Mouse (Mus musculus) neural tube, embryonic 12.5 days (tissue): ENCODE measurements around the gene Gm21958. TPM values are rescaled to one million over a fixed set of nuclear protein-coding genes. Genes with fewer than 3 reads are reported as not detected.

ENCODE experiments used
- ATAC-seq: fragments of 200-750 bp; cut with Nextera tagmentation; 2 replicates; pipeline ENCODE4 v1.8.0; 2017; ENCODE audit warnings: low read depth, mild to moderate bottlenecking, moderate TSS enrichment, moderate library complexity; ENCODE audit not compliant: low FRiP score
- H3K27ac ChIP-seq: fragments of 300-500 bp; sonication (generic); 2 replicates; pipeline ENCODE4 v1.5.1; 2016
- H3K27me3 ChIP-seq: fragments of 300-500 bp; sonication (generic); replicated peaks from 2 replicates; pipeline ENCODE4 v1.6.1; 2016; ENCODE audit warnings: mild to moderate bottlenecking
- H3K36me3 ChIP-seq: fragments of 300-500 bp; sonication (generic); 2 replicates; pipeline ENCODE4 v1.6.1; 2016; ENCODE audit warnings: mild to moderate bottlenecking
- H3K4me1 ChIP-seq: fragments of 300-500 bp; sonication (generic); 2 replicates; pipeline ENCODE4 v1.6.1; 2016
- H3K4me2 ChIP-seq: fragments of 300-500 bp; sonication (generic); replicated peaks from 2 replicates; pipeline ENCODE4 v1.6.1; 2016; ENCODE audit warnings: mild to moderate bottlenecking
- H3K4me3 ChIP-seq: fragments of 300-500 bp; sonication (generic); 2 replicates; pipeline ENCODE4 v1.5.1; 2016
- H3K9ac ChIP-seq: fragments of 300-500 bp; sonication (generic); 2 replicates; pipeline ENCODE4 v1.6.1; 2016; ENCODE audit warnings: mild to moderate bottlenecking
- H3K9me3 ChIP-seq: fragments of 300-500 bp; sonication (generic); 2 replicates; pipeline ENCODE4 v1.6.1; 2016; ENCODE audit warnings: mild to moderate bottlenecking
- WGBS: fragments of 180-500 bp; shearing (Covaris S2); methylation state at CpG from one replicate; pipeline ENCODE4 v1.1.7; 2016; 5-methylcytosine and 5-hydroxymethylcytosine counted together
- polyA plus RNA-seq: library from polyadenylated mRNA; unstranded; fragments of >200 nt; fragmentation: Nextera tagmentation; extraction: Ambion mirVana; gene quantifications from 2 replicates; pipeline ENCODE4 v1.2.1, GENCODE M21; 2016

Gene Gm21958
- polyA plus RNA-seq, 1 experiment from 2014 or later: not detected

DNA sequence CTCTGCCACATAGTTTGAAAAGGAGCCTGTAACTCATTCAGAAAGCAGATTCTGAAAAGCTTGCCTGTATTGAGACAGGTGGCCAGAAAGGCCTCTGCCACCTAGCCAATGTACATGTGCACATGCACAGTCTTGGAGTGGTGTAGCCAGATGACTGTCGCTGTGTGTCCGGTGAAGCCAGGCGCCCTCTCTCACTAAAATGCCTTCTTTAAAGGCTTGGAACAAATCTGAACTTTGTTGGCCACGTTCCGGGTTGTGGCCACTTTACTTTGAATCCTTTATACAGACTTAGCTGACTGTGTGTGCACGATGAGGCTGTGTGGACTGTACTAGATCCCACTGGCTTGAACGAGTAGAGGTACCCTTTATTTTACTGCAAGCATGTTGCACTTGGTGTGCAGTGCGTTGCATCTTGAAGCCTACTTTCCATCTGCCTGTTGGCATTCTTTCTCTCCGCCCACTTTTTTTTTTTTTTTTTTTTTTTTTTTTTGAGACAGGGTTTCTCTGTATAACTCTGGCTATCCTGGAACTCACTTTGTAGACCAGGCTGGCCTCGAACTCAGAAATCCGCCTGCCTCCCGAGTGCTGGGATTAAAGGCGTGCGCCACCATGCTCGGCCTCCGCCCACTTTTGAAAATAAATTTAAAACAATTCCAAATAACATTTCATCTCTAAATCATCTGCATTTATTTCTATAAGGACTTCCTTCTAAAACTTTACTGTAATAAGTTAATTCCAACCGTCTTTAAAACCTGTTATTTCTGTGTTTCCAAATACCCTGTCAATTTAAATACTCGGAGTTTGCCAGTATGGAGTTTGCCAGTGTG, 22.2 kb upstream of the Gm21958 start:
- Histone ChIP-seq H3K27me3 (no peaks in the 10 kb centered on the region), H3K4me2 (peak overlapping the region; percentile 85), H3K4me3 (peak overlapping the region; percentile 88), H3K4me1 (peaks cover 13% of the 10 kb centered on the region), H3K36me3 (peaks cover 29% of the 10 kb centered on the region), H3K27ac (no peak overlapping the region), H3K9me3 (no peaks in the 10 kb centered on the region), H3K9ac (peak overlapping the region; percentile 86)
- WGBS: 59% methylated on average over 18 of the region's 18 CpGs
- ATAC-seq: 0 out of 2 replicates have a peak, but pooled peaks have one; percentile 14

DNA sequence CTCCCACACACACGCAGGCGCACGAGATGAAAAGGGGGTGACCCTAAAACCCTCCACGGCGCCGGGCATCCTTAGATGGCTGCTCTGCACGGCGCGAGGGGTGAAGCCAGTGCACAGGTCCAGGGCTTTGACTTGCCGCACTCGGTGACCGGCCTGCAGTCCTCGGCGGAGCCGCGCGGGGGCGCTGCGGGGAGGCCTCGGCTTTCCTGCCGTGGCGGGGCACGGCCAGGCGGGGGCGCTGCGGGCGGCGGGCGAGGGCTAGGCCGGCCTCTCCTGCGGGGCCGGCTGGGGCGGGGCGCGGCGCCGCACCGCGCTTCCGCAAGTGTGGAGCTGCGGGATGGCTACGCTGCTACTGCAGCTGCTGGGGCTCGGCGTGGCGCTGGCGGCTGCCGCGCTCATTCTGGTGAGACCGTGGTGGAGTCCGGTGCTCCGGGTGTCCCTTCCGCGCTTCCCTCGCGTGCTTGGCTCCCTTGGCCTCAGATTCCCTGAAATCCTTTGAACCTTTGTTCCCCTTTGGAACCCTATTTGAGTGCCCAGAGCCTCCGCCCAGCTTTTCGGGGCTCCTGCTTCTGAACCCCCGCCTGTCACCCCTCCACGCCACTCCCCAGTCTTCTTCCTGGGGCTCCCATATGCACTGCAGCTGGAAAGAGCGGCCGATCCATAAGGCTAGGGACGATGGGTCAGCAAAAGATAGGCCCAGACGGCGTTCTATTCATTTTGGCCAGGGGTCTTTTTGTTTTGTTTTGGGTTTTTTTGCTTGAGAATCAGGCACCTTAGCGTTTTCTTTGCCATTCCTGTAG, 21.3 kb upstream of the Gm21958 start, which contains the start of the genes Exosc8 and Alg5:
TSS of gene Exosc8 (minus strand) at position 147 of the 800 bp plus-strand sequence.
TSS of gene Alg5 (plus strand) at position 293 of the 800 bp plus-strand sequence.
- under 1% methylated on average over 65 of the region's 65 CpGs for WGBS

DNA sequence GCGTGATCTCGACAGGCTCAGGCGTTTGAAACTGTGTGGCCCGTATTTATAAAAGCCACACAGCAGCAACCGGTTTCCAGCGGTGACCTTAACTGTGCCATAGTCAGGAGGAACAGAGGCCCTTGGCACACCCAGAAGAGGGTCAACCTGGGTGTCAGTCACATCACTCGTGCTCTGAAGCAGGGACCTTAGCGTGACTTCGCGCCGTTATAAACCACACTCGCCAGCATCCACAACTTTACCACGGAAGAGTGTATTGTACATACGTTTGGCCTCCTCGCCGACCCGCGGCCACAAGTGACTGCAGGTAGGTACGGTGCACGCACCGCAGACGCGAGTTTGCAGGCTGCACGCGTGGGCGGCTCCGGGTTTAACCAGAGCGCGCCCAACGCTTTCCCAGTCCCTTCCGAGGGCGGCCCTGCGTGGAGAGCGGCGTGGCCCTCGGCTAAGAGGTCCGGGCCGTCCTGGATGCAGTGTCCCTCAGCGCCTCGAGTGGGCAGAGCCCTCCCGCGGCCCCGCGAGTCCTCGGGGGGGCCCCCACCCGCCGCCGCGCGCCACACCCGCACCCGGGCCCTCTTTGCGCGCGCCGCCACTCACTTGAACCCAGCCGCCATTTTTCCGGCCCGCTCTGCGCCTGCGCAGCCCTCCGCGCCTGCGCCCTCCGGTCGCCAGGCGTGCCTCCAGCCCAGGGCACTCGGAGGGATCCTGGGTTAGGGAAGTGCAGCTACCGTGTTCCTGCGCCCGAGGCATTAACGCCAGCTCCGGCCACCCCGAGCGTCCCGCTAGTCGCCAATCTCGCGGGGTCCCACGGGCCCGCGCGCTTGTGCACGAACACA, 20.5 kb upstream of the Gm21958 start:
- Histone ChIP-seq H3K9me3 (no peaks in the 10 kb centered on the region), H3K4me2 (peak overlapping the region; percentile 85), H3K9ac (peak overlapping the region; percentile 86), H3K36me3 (peaks cover 27% of the 10 kb centered on the region), H3K4me3 (peak overlapping the region; percentile 88), H3K27ac (peak overlapping the region; percentile 96), H3K4me1 (peaks cover 13% of the 10 kb centered on the region), H3K27me3 (no peaks in the 10 kb centered on the region)
- WGBS: under 1% methylated on average over 77 of the region's 84 CpGs
- peak; percentile 95 for ATAC-seq

More for the DNA sequence above, 21.3 kb upstream of the Gm21958 start, which contains the start of the genes Exosc8 and Alg5:
- peak; percentile 95 for ATAC-seq
- Histone ChIP-seq H3K36me3 (peaks cover 25% of the 10 kb centered on the region), H3K27me3 (no peaks in the 10 kb centered on the region), H3K9me3 (no peaks in the 10 kb centered on the region), H3K9ac (peak within 1 kb of the TSS; percentile 86), H3K4me3 (peak within 1 kb of the TSS; percentile 88), H3K4me2 (peak within 1 kb of the TSS; percentile 85), H3K4me1 (peaks cover 13% of the 10 kb centered on the region), H3K27ac (peak within 1 kb of the TSS; percentile 96)

DNA sequence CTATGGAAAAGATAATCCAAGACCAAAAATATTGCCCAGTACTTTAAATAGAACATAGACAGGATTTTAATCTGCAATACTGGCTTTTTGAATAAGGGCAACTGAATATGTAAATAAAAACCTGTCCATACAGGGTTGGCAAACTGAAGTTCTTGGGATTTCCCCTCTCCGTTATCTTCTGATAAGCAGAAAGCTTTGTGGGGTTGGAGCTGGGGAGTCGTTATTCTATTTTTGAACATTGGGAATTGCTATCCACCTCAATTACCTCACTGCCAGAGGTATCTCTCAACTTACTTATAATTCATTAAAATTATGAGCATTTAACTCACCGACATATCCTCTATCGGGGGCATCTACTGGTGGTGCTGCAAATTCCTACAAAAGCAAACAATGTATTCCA, 18.2 kb upstream of the Gm21958 start:
- H3K9ac ChIP-seq: no peak overlapping the region
- 92% methylated on average over 4 of the region's 4 CpGs for WGBS
- no peak overlapping the region for H3K27ac ChIP-seq
- H3K4me3 ChIP-seq: no peak overlapping the region
- H3K36me3 ChIP-seq: peaks cover 41% of the 10 kb centered on the region
- no peaks in the 10 kb centered on the region for H3K27me3 ChIP-seq
- H3K4me2 ChIP-seq: no peak overlapping the region
- H3K4me1 ChIP-seq: peaks cover 13% of the 10 kb centered on the region
- no peaks in the 10 kb centered on the region for H3K9me3 ChIP-seq
- no peak for ATAC-seq

DNA sequence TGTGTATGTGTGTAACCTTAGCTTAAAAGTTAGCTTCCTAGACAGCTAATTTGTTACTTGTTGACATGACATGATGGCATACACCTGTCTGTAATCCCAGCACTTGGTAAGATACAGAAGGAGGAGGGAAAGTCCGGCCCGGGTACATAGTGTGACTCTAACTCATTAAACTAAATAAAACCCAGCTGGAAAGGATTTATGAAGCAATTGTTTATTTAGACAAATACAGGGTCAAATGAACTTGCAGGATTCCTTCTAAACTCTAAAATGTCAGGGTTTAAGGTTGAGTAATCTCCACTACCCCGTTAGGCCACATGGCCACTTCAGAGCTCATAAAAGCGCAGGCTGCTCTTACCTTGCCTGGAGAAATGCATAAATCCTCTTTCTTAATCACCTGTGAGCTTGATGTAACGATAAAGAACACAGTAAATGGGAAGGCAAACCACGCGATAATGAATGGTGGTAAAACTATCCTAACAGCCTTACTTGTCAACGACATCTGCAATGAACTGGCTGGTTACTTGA, 17.5 kb upstream of the Gm21958 start:
- Histone ChIP-seq H3K27me3 (no peaks in the 10 kb centered on the region), H3K9me3 (no peaks in the 10 kb centered on the region), H3K9ac (no peak overlapping the region), H3K4me3 (no peak overlapping the region), H3K36me3 (peaks cover 47% of the 10 kb centered on the region), H3K4me2 (no peak overlapping the region), H3K4me1 (peaks cover 13% of the 10 kb centered on the region), H3K27ac (no peak overlapping the region)
- 81% methylated on average over 8 of the region's 8 CpGs for whole genome bisulfite sequencing
- ATAC-seq: no peak

DNA sequence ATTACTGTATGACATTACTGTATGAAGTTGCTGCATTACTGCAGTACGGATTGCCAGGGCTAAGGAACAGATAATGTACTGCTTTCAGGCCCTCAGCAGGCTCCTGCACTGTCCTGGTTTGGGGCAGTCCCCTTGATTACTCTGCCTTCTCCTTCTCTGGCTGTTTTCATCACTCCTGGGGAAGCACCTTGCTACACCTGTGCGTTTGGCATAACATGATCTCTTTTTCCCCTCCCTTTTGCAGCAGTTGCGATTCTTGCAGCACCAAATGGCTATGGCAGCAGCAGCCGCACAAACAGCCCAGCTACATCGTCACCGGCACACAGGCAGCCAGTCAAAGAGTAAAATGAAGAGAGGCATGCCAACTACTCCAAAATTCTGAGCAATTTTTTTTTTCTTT, 13.9 kb upstream of the Gm21958 start:
- Histone ChIP-seq H3K4me2 (no peak overlapping the region), H3K9me3 (no peaks in the 10 kb centered on the region), H3K4me3 (no peak overlapping the region), H3K27me3 (no peaks in the 10 kb centered on the region), H3K27ac (no peak overlapping the region), H3K4me1 (peaks cover 2% of the 10 kb centered on the region; the same call in 1 of the 2 replicates), H3K36me3 (peaks cover 57% of the 10 kb centered on the region), H3K9ac (no peak overlapping the region)
- WGBS: 89% methylated on average over 6 of the region's 6 CpGs
- ATAC-seq: no peak

DNA sequence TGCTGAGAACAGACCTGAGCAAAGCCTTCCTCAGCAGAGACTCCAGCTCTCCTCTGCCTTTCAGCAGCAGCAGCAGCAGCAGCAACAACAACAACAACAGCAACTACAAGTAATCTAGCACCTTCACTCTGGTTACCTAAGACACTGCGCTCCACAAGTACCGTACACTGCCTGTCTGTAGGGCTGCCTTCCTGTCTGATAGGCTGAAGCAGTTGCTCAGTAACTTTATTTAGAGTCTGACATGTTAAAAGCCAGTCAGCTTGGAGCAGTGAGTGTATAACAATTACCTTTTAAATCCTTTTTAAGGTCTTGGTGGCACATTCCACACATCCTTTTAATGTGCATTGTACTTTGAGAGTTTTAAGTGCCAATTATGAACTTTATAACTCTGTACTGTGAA, 13.4 kb upstream of the Gm21958 start:
- Histone ChIP-seq H3K4me1 (no peaks in the 10 kb centered on the region), H3K9me3 (no peaks in the 10 kb centered on the region), H3K9ac (no peak overlapping the region), H3K27ac (no peak overlapping the region), H3K27me3 (no peaks in the 10 kb centered on the region), H3K4me3 (no peak overlapping the region), H3K4me2 (no peak overlapping the region), H3K36me3 (peaks cover 62% of the 10 kb centered on the region)
- no peak for ATAC-seq
- WGBS: 97% methylated on average over 2 of the region's 2 CpGs

DNA sequence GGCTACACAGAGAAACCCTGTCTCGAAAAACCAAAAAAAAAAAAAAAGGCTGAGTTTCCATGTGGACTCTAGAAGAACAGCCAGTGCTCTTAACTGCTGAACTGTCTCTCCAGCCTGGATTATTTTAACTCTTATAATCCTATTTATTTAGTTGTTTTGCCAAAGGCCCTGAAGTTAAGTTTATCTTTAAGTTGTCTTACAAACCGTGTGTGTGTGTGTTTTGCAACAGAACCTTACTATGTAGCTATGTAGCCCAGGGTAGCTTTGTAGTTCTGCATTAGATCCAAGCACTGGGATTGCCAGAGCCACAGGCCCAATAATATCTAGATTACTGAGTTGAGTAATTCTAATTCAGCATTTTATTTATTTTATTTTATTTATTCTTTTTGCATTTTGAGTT, 11.2 kb upstream of the Gm21958 start:
- no peaks in the 10 kb centered on the region for H3K27me3 ChIP-seq
- no peak overlapping the region for H3K4me3 ChIP-seq
- ATAC-seq: no peak
- no peaks in the 10 kb centered on the region for H3K9me3 ChIP-seq
- H3K36me3 ChIP-seq: peaks cover 67% of the 10 kb centered on the region
- WGBS: 81% methylated on average over 2 of the region's 2 CpGs
- no peak overlapping the region for H3K9ac ChIP-seq
- no peaks in the 10 kb centered on the region for H3K4me1 ChIP-seq
- no peak overlapping the region for H3K27ac ChIP-seq
- H3K4me2 ChIP-seq: no peak overlapping the region

DNA sequence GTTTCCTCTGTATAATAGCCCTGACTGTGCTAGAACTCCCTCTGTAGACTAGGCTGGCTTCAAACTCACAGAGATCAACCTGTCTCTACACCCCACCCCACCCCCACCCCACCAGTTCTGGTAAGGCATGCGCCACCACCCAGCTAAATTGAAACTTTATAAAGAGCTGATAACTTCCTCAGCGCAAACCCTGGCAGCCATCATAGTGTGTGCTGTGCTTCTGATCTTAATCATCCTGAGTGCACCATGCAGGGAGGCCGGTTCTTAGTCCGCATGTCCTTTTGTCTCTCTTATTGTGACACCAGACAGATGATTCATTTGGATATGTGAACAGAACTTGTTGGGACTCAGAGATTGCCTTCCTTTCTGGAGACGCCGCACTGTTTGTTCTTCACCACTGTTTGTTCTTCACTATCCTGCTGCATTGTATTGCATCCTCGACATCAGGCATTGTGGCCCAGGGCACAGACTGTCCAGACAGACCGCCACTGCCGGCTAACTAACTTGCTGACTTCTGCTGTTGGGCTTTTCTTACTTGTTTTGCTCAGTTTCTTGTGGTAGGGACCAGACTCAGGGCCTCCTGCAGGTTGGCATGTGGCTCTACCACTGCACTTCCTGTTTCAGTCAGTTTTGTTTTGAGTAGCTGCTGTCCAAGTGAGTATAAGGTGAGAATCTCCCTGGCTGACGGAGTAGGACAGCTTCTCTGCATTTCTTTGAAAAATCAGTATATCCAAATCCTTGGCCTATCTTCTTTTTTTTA, 9.8 kb upstream of the Gm21958 start:
- Histone ChIP-seq H3K27ac (no peak overlapping the region), H3K4me3 (no peak overlapping the region), H3K4me1 (no peaks in the 10 kb centered on the region), H3K9me3 (no peaks in the 10 kb centered on the region), H3K9ac (no peak overlapping the region), H3K36me3 (peaks cover 55% of the 10 kb centered on the region), H3K4me2 (no peak overlapping the region), H3K27me3 (no peaks in the 10 kb centered on the region)
- no peak for ATAC-seq
- WGBS: 91% methylated on average over 10 of the region's 10 CpGs

DNA sequence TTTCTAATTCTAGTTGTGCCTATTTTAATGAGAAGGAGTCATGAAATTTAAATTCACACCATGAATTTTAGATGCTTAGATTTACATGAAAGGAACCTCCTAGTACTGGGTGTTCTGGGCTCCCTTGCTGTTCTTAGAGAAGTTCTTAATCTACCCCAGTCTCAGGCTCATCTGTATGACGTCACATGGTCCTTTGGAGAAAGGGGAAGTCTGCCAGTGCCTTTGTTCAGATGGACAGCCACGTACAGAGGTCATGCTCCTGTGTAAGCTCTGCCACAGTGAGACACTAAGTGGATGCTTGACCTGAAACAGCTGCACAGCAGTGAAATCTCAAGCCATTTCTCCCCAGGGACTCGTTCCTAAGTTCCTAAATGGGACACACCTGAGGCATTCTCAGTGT, 4.8 kb upstream of the Gm21958 start:
- WGBS: 60% methylated on average over 3 of the region's 3 CpGs
- Histone ChIP-seq H3K9ac (no peak overlapping the region), H3K4me3 (no peak overlapping the region), H3K27ac (no peak overlapping the region), H3K27me3 (no peaks in the 10 kb centered on the region), H3K9me3 (no peaks in the 10 kb centered on the region), H3K4me2 (no peak overlapping the region), H3K4me1 (no peaks in the 10 kb centered on the region), H3K36me3 (peaks cover 68% of the 10 kb centered on the region)
- no peak for ATAC-seq

DNA sequence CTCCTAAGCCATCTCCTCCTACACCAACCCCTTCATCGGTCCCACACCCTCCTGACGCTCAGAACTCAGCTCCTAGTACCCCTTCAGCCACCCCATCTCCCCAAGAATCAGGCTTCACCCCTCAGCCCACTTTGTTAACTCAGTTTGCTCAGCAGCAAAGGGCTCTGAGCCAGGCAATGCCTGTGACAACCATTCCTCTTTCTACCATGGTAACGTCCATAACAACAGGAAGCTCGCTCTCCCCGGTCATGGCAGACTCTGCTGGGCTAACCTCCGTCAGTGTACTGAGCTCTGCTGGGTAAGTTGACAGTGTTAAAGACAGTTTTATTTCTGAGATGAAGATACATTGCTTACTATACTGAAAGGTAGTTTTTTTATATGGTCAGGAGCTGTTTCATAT, 3.2 kb upstream of the Gm21958 start:
- no peak for ATAC-seq
- no peaks in the 10 kb centered on the region for H3K4me1 ChIP-seq
- H3K4me2 ChIP-seq: no peak overlapping the region
- no peak overlapping the region for H3K4me3 ChIP-seq
- no peaks in the 10 kb centered on the region for H3K27me3 ChIP-seq
- peaks cover 60% of the 10 kb centered on the region for H3K36me3 ChIP-seq
- no peak overlapping the region for H3K9ac ChIP-seq
- H3K27ac ChIP-seq: no peak overlapping the region
- no peaks in the 10 kb centered on the region for H3K9me3 ChIP-seq
- WGBS: 78% methylated on average over 6 of the region's 6 CpGs
